Mouse (Mus musculus): Measurements from ENCODE around the gene Trim24.
"Not testable (repeated sequence)": the region's sequence is repeated elsewhere in the genome, so short reads cannot be mapped to it uniquely, and the experiment has no call there.

Trim24 gene

GRCm38 (mm10) chr6:37870245-37871136 is at the start of gene Trim24:
Gene Trim24 (plus strand): TSS chr6:37870811.
- DNase-seq (ENCODE audit: low spot score in 2 of 2) = peak; percentile 97 to 98

GRCm38 (mm10) chr6:37821531-37822051 is 49.0 kb upstream of the Trim24 start:
- no peak for DNase-seq (ENCODE audit: low spot score in 2 of 2)

GRCm38 (mm10) chr6:37822390-37822789 is 48.2 kb upstream of the Trim24 start:
- no peak for DNase-seq (ENCODE audit: low spot score in 2 of 2)

- DNase-seq (ENCODE audit: low spot score in 2 of 2) = no peak
Observed at GRCm38 (mm10) chr6:37823731-37824130, 46.9 kb upstream of the Trim24 start.

- DNase-seq (ENCODE audit: low spot score in 2 of 2) = not testable (repeated sequence)
Observed at GRCm38 (mm10) chr6:37825331-37826115, 45.1 kb upstream of the Trim24 start.

- DNase-seq (ENCODE audit: low spot score in 2 of 2) = no peak
Observed at GRCm38 (mm10) chr6:37828955-37829354, 41.7 kb upstream of the Trim24 start.

- DNase-seq (ENCODE audit: low spot score in 2 of 2) = no peak
Observed at GRCm38 (mm10) chr6:37829631-37830030, 41.0 kb upstream of the Trim24 start.

GRCm38 (mm10) chr6:37833691-37834090 is 36.9 kb upstream of the Trim24 start:
- DNase-seq (ENCODE audit: low spot score in 2 of 2) = no peak

GRCm38 (mm10) chr6:37836951-37837565 is 33.6 kb upstream of the Trim24 start:
- DNase-seq (ENCODE audit: low spot score in 2 of 2) = not testable (repeated sequence)

- no peak for DNase-seq (ENCODE audit: low spot score in 2 of 2)
Observed at GRCm38 (mm10) chr6:37842779-37843605, 27.6 kb upstream of the Trim24 start.

GRCm38 (mm10) chr6:37843647-37844273 is 26.9 kb upstream of the Trim24 start:
- DNase-seq (ENCODE audit: low spot score in 2 of 2) = no peak

- DNase-seq (ENCODE audit: low spot score in 2 of 2) = not testable (repeated sequence)
Observed at GRCm38 (mm10) chr6:37844947-37845346, 25.7 kb upstream of the Trim24 start.

GRCm38 (mm10) chr6:37847531-37847930 is 23.1 kb upstream of the Trim24 start:
- not testable (repeated sequence) for DNase-seq (ENCODE audit: low spot score in 2 of 2)

GRCm38 (mm10) chr6:37851352-37851751 is 19.3 kb upstream of the Trim24 start:
- no peak for DNase-seq (ENCODE audit: low spot score in 2 of 2)

GRCm38 (mm10) chr6:37853289-37853688 is 17.3 kb upstream of the Trim24 start:
- DNase-seq (ENCODE audit: low spot score in 2 of 2) = no peak

GRCm38 (mm10) chr6:37855384-37855783 is 15.2 kb upstream of the Trim24 start:
- DNase-seq (ENCODE audit: low spot score in 2 of 2) = no peak

GRCm38 (mm10) chr6:37856300-37856699 is 14.3 kb upstream of the Trim24 start:
- not testable (repeated sequence) for DNase-seq (ENCODE audit: low spot score in 2 of 2)

GRCm38 (mm10) chr6:37857196-37857874 is 13.3 kb upstream of the Trim24 start:
- no peak for DNase-seq (ENCODE audit: low spot score in 2 of 2)

GRCm38 (mm10) chr6:37858126-37858525 is 12.5 kb upstream of the Trim24 start:
- no peak for DNase-seq (ENCODE audit: low spot score in 2 of 2)

GRCm38 (mm10) chr6:37862893-37863292 is 7.7 kb upstream of the Trim24 start:
- no peak for DNase-seq (ENCODE audit: low spot score in 2 of 2)

Measured in urinary bladder, postnatal 4 days (tissue).